Mouse (Mus musculus) stomach, postnatal 0 days (tissue): ENCODE measurements around the gene Fsd1l.
A peak's percentile ranks its signal among the peaks of the same experiment; 100 is the strongest.

Experiments used
- CTCF ChIP-seq: IDR thresholded peaks from 2 replicates; pipeline ENCODE4 v1.5.1; 2016; ENCODE audit warnings: antibody characterized with exemption, low read depth, mild to moderate bottlenecking, moderate library complexity
- EP300 ChIP-seq: optimal IDR thresholded peaks from 2 replicates; pipeline ENCODE3; 2016; ENCODE audit warnings: antibody characterized with exemption

DNA sequence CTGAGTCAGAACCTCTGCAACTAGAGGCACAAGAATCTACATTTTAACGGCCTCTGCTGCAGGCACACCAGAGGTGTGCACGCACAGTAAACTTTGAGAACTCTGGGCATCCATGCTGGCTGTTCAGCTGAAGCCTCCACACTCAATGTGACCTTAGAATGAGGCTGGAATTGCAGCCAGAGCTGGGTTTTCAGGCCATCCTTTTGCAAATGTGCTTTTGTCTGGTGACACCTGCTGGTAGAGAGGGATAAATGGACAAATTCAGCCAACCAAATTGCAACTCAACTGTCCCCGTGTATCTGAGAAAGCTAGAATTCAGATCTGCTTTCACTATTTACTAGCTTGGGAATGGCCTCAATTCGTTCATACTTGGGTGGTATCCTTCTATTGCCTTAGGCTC is 37.1 kb upstream of the Fsd1l start:
- TF ChIP-seq EP300 (no peak), CTCF (peak; percentile 90)
